Mouse (Mus musculus) left cerebral cortex, adult 9 months (tissue): ENCODE results near the gene Gclc.
A peak's percentile ranks its signal among the peaks of the same experiment; 100 is the strongest.

Source experiments
- DNase-seq, 2 experiments: peaks; one replicate each; pipeline ENCODE4 v3.0.0; 2022; ENCODE audit warnings: low spot score in 2 of 2

Gclc gene

DNA sequence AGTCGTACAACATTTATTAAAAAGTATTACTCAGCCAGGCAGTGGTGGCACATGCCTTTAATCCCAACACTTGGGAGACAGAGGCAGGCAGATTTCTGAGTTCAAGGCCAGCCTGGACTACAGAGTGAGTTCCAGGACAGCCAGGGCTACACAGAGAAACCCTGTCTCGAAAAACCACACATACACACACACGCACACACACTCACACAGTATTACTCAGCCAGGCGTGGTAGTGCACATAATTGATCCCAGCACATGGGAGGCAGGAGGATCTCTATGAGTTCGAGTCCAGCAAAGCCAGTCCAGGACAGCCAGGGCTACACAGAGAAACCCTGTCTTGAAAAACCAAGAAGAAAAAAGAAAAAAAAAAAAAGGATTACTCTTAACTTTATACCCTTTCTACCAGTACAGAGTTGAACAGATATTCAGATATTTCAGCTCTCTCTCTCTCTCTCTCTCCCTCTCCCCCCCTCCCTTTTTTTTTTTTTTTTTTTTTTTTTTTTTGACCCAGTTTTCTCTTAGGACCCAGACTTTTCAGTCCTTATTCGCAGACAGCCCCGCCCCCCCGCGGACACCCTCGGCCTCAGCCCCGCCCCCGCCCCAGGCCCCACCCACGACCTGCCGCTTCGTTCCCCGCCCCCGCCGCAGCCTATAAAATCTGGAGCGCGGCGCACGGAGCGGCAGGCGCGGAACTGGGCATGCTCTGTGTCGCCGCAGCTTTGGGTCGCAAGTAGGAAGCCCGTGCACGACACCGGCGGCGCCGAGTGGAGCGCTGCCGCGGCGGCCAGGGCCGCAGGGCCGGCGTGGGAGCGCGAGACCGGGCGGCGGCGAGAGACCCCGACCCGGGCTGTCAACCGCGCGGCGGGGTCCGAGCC lies at the start of gene Gclc:
Gene Gclc (plus strand): TSS at position 683 of the 875 bp plus-strand sequence.
- peak; percentile 57 to 91 for DNase-seq

DNA sequence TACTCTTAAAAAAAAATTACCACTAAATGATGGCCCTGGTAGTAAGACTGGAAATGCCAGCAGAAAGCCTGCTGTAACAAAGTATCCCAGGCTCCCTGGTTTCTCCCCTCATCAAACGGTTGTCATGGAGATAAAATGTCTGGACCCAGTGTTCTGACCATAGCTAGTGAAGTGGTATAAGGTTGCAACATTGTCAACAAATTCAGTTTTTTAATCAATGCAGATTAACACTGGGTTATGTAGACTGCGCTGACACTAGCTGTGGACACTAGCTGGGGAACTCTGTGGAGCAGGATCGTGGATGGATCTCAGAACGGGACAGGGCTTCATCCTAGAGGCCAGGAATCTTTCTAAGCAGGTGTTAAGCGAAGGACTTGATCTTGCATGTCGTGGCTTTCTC lies 47.8 kb upstream of the Gclc start:
- DNase-seq, result no peak

DNA sequence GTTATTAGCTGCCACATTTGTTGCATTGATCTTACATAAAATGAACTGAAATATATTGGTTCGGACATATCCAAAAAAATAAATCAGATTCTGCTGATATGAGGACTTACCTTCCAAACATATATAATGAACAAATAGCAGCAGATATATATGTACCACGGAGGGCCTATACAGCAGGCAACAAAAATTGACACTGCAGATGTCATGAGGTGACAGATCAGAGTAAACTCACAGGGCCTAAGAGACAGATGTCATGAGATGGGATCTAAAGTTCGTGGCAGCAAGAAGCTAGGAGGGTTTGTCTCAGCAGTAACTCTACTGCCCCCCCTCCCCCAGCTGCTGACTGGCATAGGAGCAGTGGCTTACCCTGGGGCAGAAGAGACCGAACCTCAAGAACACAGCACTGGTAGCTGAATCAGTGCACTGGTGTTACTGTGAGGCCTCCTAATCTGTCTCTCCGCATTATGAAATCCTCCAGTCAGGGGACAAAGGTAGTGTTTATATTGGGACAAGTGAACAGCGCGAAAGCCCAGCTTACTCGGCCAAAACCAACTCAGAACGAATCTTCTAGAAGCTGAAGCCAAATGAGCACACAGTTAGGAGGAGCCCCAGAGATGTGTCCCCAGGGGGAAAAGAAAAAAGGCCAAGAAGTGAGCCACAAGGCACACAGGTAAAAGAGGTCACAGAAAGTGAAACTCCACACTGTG lies 46.7 kb upstream of the Gclc start:
- DNase-seq, result no peak

DNA sequence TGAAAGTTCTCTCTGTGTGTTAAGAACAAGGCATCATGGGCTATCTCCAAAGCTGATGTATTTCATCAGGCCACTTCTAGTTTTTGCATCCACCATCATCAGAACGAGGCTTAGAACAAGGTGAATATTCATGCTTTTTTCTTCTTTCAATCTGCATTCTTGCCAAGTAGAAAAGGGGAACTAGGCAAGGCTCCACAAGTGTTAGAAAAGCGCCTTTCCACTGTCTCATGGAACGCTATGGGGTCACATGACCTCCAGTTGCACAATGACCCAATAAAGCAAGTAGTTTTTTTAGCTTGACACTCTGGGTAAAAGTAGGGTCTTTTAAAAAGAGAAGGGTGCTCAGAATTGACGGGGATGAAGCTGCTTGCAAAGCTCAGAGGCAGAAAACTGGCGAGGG lies 45.4 kb upstream of the Gclc start:
- DNase-seq, result peak in 1 of 2 experiments; percentile 8

DNA sequence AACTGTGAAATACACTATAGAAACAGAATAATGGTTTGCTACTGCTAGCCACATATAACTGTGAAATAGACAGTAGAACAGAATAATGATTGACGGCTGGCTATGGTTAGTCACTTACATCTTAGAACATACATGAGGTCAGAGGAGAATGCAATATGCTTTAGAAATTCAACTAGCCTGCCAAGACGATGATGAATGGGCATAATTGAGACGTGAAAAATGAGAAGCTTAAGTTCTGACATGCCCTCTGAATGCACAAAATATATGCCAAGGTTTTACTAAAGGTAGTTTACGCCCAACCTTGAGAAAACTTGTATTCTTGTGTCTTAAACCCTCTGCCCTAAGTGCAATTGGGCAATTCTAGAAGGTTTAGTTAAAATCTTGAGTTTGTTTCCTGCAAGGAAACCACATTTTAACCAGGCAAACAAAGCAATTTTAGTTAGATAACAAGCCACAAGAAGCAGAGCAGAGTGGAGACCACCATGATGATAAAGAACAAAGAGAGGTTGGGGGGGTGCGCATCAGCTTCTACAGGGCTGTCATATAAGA lies 43.2 kb upstream of the Gclc start:
- no peak for DNase-seq

DNA sequence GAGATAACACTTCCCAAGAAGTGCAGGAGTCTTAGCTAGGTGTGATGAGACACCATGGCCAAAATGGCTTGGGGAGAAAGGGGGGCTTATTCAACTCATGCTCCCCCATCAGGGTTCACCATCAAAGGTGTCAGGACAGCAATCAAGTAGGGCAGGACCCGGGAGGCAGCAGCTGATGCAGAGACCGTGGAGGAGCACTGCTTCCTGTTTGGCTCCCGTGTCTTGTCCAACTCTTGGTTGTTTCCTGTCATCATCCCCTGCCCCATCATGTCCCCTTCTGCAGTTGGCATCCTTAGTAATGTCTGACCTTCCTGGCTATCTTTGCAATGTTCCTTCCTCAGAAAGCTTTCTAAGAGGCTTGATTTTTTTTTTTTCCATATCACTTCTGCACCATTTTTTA lies 41.5 kb upstream of the Gclc start:
- DNase-seq, result no peak

DNA sequence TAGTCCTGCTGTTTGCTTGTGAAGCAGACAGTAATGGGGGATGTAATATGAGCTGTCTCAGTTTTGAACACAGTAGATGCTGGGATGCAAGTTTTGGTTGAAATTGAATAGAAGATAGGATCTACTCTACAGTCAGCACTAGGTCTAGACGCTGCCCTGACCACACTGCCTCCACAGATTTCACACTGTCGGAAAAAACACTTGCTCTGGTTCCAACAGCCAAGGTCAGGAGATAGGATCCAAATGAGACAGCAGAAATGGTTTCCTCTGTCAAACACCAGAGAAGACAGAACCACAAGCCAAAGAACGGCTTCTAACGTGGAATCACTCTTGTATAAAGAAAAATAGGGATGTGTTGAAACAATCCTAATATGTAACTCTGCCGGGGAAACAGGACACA lies 41.0 kb upstream of the Gclc start:
- no peak for DNase-seq

DNA sequence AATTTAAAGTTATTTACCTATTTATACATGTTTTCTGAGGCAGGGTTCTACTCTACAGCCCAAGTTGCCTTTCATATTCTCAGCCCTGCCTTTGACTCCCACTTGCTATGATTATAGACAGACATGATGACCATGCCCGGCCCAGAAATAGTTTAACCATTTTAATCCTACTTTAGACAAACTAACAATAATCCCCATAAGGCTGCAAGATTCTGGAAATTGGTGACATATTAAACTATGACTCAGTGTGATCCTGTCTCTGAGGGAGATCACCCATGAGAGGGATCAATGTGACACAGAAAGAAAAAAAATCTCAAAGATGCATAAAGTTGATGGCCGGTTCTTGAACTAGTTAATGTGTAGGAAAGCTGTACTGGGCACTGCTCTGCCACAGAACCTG lies 39.1 kb upstream of the Gclc start:
- DNase-seq, result no peak

DNA sequence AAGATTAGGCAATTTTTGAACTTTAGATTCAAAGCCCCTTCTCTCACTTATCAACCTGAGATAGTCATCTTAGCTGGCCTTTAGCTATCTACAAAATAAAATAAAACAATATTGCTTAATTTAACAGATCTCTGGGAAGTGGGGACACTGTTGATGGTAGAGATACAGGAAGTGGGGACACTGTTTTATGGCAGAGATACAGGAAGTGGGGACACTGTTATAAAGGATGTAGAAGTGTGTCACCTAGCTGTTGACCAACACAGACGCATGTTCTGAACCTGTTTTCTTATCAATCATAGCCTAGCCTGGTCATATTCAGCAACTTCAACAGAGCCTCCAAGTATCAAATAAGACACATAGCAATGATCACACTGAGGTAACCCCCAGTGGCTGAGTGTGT lies 38.3 kb upstream of the Gclc start:
- DNase-seq, result no peak

DNA sequence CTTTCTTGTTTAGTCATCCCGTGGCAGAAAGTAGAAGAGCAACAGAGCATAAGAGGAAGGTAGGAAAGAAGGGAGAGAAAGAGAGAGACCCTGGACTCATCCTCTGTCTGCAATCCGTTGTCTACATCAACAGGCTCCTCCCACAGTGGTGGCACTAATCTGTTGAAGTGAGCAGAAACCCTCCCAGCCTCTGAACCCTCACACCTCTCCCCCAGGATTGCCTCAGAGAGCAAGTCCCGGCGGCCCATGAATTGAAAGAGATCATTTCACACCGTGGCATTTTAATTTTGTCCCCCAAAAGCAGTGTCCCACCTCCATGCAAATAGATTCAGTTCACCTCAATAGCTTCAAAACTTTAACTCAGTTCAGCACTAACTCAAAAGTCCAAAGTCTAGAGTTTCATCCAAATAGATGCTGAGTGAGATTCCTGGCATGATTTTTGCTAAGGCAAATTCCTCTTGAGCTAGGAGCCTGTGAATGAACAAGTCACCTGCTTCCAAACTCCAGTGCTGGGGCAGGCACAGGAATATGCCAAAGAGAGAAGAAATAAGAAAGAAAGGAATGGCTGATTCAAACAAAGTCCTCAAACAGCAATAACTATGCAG lies 36.4 kb upstream of the Gclc start:
- DNase-seq, result no peak

DNA sequence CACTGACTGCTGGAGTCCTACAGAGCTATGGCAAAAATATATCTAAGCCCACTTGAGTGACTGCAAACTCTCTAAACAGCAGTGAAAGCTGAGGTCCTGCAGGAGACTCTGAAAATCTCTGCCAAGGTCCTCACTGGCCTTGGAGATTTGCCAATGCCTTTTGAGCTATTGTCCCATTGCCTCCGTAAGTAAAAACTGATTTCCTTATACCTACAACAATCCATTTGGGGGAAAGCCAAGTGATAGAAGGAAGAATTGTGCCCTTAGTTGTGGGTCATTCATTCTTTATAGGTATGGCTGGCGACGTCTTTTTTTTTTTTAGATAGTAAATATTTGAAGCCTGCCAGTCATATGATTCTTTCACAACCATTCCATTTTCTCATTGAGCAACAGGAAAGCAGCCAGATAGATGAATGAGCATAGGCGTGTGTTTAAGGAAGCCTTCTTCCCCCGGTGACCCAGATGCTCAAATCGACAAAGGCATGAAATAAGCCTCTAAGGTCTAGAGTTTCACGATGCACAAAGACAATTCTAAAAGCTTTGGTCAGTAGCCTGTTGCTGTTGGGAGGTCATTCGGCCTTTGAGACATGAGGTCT lies 35.4 kb upstream of the Gclc start:
- no peak for DNase-seq

DNA sequence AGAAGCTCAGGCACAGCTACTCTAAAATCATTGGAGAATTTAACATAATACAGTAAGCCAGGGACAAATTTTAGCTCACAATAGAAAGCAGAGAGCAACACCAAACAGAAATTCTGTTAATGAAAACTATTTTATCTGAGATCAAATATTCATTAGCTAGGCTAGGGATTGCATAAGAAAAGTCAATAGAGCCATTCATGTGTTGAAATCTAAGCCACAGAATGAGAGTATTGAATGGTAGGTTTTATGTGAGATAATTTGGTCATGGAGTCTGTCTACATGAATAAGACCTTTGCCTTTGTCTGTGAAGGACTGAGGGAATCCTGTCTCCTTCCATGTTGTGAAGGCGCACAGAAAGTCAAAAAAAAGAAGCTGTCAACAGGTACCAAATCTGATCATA lies 34.7 kb upstream of the Gclc start:
- DNase-seq, result no peak

DNA sequence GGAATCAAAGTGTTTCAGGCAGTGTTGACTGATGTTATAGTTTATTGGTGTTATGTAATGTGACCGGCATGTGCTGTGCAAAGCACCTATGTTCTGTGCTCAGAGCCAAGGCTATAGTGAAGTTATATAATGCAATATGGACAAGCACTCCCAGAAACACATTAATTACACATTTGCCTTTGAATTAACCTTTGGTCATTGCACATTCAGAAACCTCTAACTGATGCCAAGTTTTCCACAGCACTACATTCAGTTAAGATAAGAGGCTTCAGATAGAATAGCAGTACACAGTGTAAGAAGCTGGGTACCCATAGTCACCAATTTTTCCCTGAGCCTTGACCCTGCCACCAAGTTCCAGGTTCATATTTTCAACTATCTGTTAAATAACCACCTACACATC lies 32.0 kb upstream of the Gclc start:
- no peak for DNase-seq

DNA sequence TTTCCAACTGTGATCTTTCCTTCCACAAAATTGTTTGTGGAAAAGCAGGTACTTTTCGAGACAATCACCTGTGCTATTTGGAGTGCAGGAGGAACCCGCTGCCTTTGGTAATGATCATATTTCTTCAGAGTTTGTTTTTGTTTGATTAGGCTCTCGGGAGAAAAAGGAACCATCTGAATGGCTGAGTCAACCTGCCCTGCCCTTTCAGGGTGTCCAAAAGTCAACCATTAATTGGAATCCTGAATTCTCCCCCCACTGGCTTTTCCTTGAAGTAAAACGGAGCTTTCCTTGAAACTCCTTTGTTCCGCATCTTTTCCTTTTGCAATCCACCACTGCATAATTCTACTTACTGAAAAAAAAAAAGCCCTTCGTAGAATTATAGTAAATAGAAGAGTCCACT lies 30.1 kb upstream of the Gclc start:
- DNase-seq, result no peak

DNA sequence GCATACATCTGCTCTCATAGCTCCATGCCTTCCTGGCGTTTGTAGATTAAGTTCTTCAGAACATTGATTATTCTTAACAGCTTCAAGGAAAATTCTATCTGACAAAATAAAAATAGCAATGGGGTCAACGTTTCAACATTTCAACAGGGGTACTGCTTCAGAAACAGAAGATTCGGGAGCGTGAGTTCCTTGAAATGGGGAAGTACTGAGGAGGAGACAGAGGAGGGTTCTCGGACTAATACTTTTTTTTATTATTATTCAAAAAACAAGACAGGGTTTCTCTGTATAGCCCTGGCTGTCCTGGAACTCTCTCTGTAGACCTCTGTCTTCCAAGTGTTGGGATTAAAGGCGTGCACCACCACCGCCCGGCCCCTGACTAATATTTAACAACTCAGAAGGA lies 28.9 kb upstream of the Gclc start:
- no peak for DNase-seq

DNA sequence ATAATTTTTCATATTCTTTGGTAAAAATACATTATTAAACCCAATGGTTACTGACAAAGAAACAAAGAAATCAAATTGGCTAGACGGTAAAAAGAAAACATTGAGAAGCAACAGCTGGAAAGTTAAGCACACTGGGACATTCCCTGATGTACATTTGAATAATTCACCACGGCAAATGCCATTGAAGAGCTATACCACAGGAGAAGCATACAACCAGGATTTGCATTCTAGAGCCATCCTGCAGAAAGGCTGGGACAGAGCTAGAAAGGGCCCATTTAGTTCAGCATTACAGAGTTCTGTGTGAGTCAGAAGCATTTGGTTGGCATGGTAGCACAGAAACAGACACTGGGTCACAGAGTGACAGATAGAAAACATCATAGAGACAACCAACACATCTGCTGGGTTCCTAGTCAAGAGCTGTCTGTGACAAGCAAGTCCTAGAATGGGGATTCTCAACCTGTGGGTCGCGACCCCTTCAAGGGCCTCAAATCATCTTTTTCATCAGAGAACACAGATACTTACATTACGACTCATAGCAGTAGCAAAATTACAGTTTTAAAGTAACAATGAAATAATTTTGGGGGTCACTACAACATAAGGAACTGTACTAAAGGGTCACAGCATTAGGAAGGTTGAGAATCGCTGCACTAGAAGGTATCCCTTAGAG lies 28.2 kb upstream of the Gclc start:
- no peak for DNase-seq

DNA sequence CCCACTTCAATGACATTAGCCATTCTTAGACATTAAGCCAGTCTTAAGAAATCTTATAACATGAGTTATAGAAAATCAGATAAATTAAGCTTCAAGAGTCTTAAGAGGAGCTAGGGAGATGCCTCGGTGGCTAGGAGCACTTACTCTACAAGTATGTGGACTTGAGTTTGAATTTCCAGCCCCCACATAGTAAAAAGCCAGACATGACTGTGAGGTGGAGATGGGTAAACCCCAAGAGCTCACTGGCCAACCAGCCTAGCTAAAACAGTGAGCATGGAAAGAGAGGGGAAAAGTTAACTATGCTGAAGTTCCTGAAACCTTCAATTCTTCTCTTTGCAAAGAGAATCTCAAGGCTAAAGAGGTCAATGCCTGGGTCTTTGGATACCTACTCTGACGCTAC lies 27.3 kb upstream of the Gclc start:
- DNase-seq, result no peak

DNA sequence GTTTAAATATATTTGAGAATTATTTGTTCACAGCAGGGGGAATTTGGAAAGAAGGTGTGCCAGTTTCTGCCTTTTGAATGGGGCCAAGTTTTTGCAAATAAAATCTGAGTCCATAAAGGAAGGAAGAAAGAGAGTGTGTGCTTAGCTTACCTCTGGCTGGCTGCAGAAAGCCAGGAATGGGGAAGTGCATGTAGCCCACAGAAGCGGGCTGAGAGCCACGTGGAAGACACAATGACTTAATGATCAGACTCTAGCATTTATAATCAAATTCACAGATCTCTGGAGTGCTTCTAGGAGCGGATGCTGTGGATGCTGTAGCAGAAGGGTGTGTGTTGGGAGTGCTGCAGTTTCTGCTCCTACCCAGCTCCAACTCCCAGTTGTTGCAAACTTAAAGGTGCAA lies 22.3 kb upstream of the Gclc start:
- no peak for DNase-seq

DNA sequence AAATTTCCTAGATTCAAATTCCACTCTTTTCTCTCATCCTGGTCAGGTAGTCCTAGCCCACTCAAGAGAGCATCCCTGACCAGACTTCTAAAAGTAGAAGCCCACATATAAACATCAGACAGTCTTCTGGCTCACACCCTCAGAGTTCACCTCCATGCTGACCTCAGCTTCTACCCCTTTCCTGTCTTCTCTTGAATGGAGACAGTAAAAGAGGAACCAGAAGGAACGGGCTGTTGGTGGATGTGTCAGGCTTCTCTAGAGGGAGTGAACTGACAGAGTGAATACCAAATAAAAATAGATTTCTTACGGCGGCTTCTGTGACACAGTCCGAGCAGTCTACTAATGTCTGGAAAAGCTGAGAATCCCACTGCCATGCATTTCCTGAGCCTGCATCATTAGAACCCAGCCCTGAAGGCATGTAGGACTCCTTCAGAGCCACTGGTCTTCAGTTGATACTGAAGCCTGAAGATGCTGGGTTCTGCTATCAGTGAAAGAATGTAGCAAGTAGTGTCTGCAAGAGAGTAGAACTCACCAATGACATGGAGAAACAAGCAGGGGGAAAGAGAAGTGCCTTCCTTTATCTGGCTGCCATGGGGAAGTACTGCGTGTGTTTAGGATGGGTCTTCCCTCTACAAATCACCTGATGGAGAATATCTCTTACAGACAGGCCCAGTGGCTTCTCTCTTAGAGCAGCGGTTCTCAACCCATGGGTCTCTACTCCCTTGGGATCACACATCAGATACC lies 16.9 kb upstream of the Gclc start:
- no peak for DNase-seq

DNA sequence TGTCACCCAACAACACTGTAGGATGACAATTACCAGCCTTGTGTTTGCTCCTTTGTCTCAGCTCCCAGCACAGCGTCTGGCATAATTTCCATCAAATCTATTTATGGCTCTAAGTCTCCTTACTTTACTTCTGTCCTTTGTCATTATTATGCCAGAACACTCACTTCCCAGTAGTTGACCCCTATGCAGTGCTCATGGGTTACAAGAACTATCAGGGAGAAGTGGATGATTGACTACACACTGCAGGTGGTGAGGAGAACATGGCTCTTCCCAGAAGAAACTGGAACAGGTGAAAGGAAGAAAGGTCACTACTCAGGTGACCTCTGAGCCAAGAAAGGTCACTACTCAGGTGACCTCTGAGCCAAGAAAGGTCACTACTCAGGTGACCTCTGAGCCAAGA lies 12.9 kb upstream of the Gclc start:
- DNase-seq, result no peak

DNA sequence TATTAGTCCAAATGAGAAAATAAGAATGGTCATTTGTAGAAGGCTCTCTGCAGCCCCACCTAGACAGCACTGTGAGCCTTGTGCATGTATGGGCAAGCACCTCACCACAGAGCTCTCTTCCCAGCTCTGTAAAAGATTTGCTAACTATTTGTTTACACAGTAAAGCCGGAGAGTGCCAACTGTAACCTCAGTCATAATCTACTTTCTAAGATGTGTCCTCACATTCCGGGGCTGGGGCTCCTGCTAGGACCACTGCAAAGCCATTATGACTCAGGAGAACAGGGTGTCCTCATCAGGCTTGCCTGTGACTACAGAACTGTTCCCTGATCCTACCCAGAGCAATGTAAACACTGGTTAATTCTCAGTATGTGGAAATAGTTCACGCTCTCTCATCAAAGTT lies 9.5 kb upstream of the Gclc start:
- no peak for DNase-seq
